Mouse (Mus musculus) C2C12 (cell line): Measurements from ENCODE around the gene Cpb1.

Experiments
- CTCF ChIP-seq: IDR thresholded peaks from one replicate; pipeline ENCODE4 v1.5.1; 2011; ENCODE audit not compliant: control insufficient read depth, insufficient read depth, insufficient read length
- USF1 ChIP-seq: IDR thresholded peaks from one replicate; pipeline ENCODE4 v1.6.1; 2011; ENCODE audit warnings: low read depth, mild to moderate bottlenecking, control low read depth, moderate library complexity

DNA sequence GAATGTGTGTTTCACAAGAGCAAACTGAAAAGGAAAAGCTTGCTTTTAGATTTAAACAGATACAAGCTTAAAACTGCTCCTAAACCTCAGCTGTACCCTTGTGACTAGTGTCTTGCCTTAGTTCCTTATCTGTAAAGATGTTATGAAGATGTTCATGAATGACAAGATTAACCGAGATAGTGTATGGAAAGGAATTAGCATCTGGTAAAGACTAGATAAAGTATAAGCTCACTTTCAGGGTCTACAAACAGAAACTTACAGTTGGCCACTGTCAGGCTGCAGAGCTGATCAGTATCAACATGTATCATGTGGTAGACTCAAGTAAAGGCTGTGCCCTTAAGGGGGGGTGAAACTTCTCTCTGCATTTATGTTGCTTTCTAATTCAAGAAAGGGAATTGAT lies 31.6 kb downstream of the Cpb1 start:
- no peak for TF ChIP-seq CTCF
- TF ChIP-seq USF1, result no peak
